Mouse (Mus musculus) thymus, postnatal 10 days (tissue): ENCODE measurements around the gene Fam118b.

ENCODE experiments used
- DNase-seq, 2 experiments: peaks; one replicate each; pipeline ENCODE4 v3.0.0; 2021; ENCODE audit warnings: low spot score in 2 of 2

Gene Fam118b

DNA sequence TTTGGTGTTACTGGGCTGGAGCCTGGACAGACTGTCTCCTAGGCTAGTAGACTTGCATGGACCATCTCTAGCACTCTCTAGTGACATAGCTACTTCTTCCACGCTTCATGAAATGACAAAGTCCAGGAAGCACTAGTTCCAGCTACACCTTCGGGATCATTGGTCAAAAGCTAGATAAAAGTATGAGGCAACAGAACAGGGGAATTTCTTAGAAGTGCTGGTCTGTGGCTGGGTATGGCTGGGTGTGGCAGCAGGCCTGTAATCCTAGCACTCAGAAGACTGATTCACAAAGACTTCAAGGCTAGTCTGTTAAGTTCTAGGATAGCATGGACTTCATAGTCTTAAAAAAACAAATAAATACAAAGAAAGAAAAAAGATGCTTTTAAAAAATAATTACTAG is 4.2 kb downstream of the Fam118b start:
- no peak for DNase-seq

GRCm38 (mm10) chr9:35262418-35262817 is 5.2 kb downstream of the Fam118b start:
- DNase-seq, result no peak

- DNase-seq, result no peak
These were observed 10.2 kb downstream of the Fam118b start for GRCm38 (mm10) chr9:35257365-35257764.

GRCm38 (mm10) chr9:35249476-35249875 is 18.1 kb downstream of the Fam118b start:
- DNase-seq, result no peak

GRCm38 (mm10) chr9:35247405-35247804 is 20.2 kb downstream of the Fam118b start:
- DNase-seq, result no peak

GRCm38 (mm10) chr9:35239734-35240133 is 27.9 kb downstream of the Fam118b start:
- no peak for DNase-seq

- no peak for DNase-seq
These were observed 28.6 kb downstream of the Fam118b start for GRCm38 (mm10) chr9:35238915-35239571.

DNA sequence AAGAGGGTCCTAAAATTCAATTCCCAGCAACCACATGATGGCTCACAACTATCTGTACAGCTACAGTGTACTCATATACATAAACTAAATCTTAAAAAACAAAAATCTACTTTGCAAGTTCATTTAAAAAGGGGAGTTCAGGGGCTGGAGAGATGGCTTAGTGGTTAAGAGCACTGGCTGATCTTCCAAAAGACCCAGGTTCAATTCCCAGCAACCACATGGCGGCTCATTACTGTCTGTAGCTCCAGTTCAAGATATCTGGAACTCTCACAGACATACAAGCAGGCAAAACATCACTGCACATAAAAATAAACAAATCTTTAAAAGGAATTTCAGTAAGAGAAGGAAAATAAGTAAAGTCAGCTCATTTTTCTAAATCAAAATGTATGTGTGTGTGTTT is 29.2 kb downstream of the Fam118b start:
- DNase-seq, result no peak

- DNase-seq, result no peak
These were observed 31.6 kb downstream of the Fam118b start for GRCm38 (mm10) chr9:35235996-35236395.

GRCm38 (mm10) chr9:35228671-35229070 is 38.9 kb downstream of the Fam118b start:
- DNase-seq, result no peak

- no peak for DNase-seq
These were observed 44.1 kb downstream of the Fam118b start for GRCm38 (mm10) chr9:35223466-35223865.

DNA sequence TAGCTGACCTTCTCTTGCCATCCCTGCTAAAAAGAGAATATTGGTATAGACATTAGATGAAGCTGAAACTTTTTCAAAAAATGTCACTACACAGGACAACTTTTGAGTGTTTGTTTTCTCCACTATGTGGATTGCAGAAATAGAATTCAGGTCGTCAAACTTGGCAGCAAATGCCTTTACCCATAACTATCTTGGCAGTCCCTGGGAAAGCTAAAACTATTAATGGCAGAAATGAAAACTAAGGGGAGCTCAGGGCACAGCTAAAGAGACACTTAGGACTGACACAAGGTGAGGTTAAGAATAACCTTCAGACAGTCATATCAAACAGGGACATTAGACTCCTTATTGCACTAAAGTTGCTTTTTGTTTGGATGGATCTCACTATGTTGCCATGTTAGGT is 49.6 kb downstream of the Fam118b start:
- DNase-seq, result no peak

GRCm38 (mm10) chr9:35211573-35212511 is 55.8 kb downstream of the Fam118b start:
- no peak for DNase-seq

- peak; percentile 99 for DNase-seq
These were observed 56.8 kb downstream of the Fam118b start, which contains the start of gene Foxred1 for GRCm38 (mm10) chr9:35210542-35211474. TSS of gene Foxred1 (minus strand) at chr9:35211055.

DNA sequence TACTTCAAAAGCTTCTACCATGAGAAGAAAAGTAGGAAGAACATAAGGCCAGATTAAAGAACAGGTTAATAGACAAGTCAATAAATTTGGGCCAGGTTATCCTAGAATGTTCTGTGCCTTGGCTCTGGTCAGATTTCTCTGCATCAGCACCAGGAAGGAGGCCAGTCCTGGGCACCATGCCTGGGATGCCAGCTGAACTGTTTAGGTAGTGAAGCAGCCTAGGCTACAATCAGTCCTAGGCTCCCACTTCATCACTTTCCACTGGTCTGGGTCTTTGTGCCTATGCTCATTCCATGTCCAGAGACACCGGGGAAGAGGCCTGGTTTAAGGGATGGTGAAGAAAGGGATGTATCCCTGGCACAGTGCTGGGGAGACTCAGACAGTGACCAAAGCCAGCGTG is 63.2 kb downstream of the Fam118b start:
- DNase-seq, result no peak

DNA sequence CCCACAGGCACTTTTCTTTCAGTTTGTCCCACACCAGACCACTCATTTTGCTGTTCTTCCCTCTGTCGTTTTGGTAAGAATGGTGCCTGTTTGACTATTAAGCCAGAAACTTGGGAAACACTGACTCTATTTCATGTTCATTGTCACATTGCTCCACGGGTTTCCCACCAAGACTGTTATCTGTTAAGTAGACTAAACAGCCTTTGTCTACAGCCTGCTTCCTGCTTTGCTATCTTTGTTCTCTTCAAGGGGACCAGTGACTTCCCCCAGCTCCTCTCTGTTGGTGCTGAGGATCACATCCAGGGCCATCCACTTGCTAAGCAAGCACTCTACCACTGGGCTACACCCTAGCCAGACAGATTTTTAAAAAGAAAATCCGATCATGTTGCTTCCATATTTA is 64.1 kb downstream of the Fam118b start:
- no peak for DNase-seq

DNA sequence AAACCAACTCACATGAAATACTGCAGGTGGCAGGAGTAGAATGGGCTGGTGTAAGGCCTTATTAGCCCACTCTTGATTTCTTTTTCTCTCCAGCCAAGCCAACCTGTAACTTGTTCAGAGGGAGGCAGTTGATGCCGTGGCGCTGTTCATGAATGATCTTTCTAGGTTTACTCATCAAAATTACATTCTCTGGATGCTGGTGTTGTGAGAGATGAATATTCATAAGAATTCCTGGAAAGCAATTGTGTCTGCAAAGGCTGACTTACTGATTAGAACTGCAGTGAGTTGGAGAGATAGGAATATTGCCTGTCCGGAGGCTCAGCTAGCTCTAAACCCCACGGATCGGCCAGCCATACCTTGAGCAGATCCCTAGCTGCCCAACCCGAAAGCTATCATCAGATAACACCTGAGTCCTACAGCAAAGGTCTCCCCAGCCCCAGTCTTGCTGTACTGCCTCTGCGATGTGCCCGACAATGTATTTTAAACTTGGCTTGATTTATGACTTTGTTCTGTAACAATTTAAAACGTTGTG is 67.0 kb downstream of the Fam118b start:
- DNase-seq, result no peak

DNA sequence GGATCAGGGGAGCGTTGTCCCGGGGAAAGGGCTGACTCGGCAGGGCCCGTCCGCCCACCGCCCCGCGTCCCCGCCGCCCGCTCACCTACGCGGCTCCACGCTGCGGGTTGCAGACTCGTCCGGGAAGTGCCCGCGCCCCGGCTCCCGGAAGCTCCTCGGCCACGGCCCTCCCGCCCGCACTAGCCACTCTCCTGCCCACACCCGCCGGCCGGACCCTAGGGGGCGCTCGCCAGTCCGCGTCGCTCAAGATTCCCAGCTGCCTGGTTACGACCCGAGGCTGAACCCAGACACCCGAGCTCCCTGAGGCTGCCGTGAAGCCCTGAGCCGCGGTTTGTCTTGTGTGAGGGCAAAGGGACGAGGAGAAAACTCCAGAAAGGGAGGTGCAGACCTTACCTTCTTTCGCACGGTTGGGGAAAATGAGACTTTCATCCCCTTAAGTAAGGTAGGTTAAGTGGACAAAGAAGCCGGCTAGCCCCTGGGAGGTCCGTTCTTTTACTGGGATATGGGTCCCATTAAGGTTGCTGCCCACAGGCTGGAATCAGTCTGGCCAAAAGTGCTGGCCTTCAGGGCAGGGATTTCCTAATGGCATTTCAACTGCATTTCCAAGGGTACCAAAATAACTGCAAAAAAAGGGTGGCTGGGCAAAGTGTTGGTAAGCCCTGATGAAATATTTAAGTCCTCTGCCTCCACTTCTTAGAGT is 67.7 kb downstream of the Fam118b start, which contains the start of the genes Srpr and Tirap:
Gene Srpr, plus strand, starts transcription at position 404 of the 700 bp plus-strand sequence.
Gene Tirap, minus strand, starts transcription at position 520 of the 700 bp plus-strand sequence.
- DNase-seq, result peak; percentile 63 to 83

- DNase-seq, result no peak
These were observed 68.4 kb downstream of the Fam118b start for GRCm38 (mm10) chr9:35198945-35199771.

GRCm38 (mm10) chr9:35198351-35198750 is 69.3 kb downstream of the Fam118b start:
- no peak for DNase-seq
